Mouse (Mus musculus) olfactory bulb, adult 2 months (tissue): Measurements from ENCODE around the gene Ociad2.
"Not testable (repeated sequence)": the region's sequence is repeated elsewhere in the genome, so short reads cannot be mapped to it uniquely, and the experiment has no call there.

Source experiments
- CTCF ChIP-seq: fragments of 200-500 bp; IDR thresholded peaks from 2 replicates; pipeline ENCODE4 v1.5.1; 2012; ENCODE audit warnings: low read depth, mild to moderate bottlenecking, low read length, moderate library complexity; ENCODE audit not compliant: insufficient read depth
- POLR2A ChIP-seq: fragments of 200-500 bp; IDR thresholded peaks from 2 replicates; pipeline ENCODE4 v1.6.1; 2012; ENCODE audit warnings: mild to moderate bottlenecking, low read depth, low read length, moderate library complexity; ENCODE audit not compliant: insufficient read depth

- TF ChIP-seq CTCF, POLR2A: not testable (repeated sequence)
Observed at GRCm38 (mm10) chr5:73322684-73323083, 18.1 kb downstream of the Ociad2 start.
